Mouse (Mus musculus) midbrain, embryonic 16.5 days (tissue): Measurements from ENCODE around the gene Tmem9. TPM values are rescaled to one million over a fixed set of nuclear protein-coding genes. Genes with fewer than 3 reads are reported as not detected.

Experiments
- polyA plus RNA-seq: library from polyadenylated mRNA; unstranded; fragments of >200 nt; fragmentation: Nextera tagmentation; extraction: Ambion mirVana; gene quantifications from 2 replicates; pipeline ENCODE4 v1.2.1, GENCODE M21; 2015

Gene Tmem9
- polyA plus RNA-seq, 1 experiment from 2014 or later = 169 TPM

Other genes with a start within 250 kb of the Tmem9 start
- gene Phlda3, start 242.0 kb upstream of the Tmem9 start, polyA plus RNA-seq = 26.6 and 33.0 TPM in 2 replicates
- 0.35 and 1.1 TPM in 2 replicates for gene Tnni1, start 228.7 kb upstream of the Tmem9 start, polyA plus RNA-seq
- 0.95 and 1.3 TPM in 2 replicates for gene Lad1, start 189.6 kb upstream of the Tmem9 start, polyA plus RNA-seq
- 0.46 and 0.53 TPM in 2 replicates for gene Tnnt2, start 171.8 kb upstream of the Tmem9 start, polyA plus RNA-seq
- 0.06 TPM in 1 of 2 replicates, not detected in the other for gene Pkp1, start 88.9 kb upstream of the Tmem9 start, polyA plus RNA-seq
- 0.11 TPM in 1 of 2 replicates, not detected in the other for gene Igfn1, start 1.8 kb upstream of the Tmem9 start, polyA plus RNA-seq
- gene Ascl5, start 42.7 kb downstream of the Tmem9 start, polyA plus RNA-seq = not detected in 2 replicates
- gene Cacna1s, start 44.6 kb downstream of the Tmem9 start, polyA plus RNA-seq = 0.39 and 1.3 TPM in 2 replicates
- 47.9 and 55.7 TPM in 2 replicates for gene Kif21b, start 123.2 kb downstream of the Tmem9 start, polyA plus RNA-seq
- gene Mroh3, start 204.7 kb downstream of the Tmem9 start, polyA plus RNA-seq = not detected in 2 replicates
- gene Inava, start 226.1 kb downstream of the Tmem9 start, polyA plus RNA-seq = 1.5 and 3.0 TPM in 2 replicates